In the genomic region with DNA sequence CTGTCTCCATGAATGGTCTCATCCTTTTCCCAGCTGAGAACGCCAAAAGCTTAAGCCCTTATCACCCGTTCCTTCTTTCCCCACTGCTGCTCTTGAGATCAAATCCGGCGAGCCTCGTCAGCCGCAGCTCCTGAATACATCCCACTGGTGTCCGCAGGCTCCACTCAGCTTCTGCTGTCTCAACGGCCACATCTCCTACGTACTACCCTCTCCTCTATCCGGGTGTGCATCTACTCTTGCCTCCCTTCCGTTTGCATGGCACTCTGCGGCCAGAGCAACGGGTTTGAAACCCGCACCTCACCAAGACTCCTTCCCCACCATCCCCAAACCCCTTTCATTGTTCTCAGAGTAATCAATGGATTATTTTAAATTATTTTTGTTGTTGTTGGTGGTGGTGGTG, we compare ENCODE assay signal across 16 mouse cellular contexts. TPM values are rescaled to one million over a fixed set of nuclear protein-coding genes. Genes with fewer than 3 reads are reported as not detected.
DNase-seq lines count a peak whose midpoint lies in the region; TF ChIP-seq lines count a peak whose summit lies in the region.
"Had no signal": no experiment of that assay in that cellular context is flagged by ENCODE, and none has a peak within 500 bp of the region (broad histone marks: within the 10 kb centered on the region; RNA-seq: fewer than 3 reads in every experiment).

No protein-coding gene starts in this region.

- WGBS in heart, embryonic 10.5 days = 57% methylated on average over 14 of the region's 14 CpGs
- WGBS in heart, adult 2 months = 64% methylated on average over 14 of the region's 14 CpGs

- H3K4me1 ChIP-seq in heart, embryonic 10.5 days = peaks cover 11% of the 10 kb centered on the region
- H3K4me1 ChIP-seq in heart, adult 2 months (ENCODE audit: control insufficient read depth, insufficient read depth, low read length) = no peaks in the 10 kb centered on the region

- intact Hi-C loops in heart, postnatal 36 days (cut with DNase I) = no loop called here
- intact Hi-C loops in heart, adult 2 months (cut with DNase I) = no loop called here

- H3K27me3 ChIP-seq in heart, embryonic 10.5 days (ENCODE audit: insufficient read depth, poor library complexity, severe bottlenecking) = peaks cover 26% of the 10 kb centered on the region
- no peaks in the 10 kb centered on the region for H3K27me3 ChIP-seq in heart, adult 2 months (ENCODE audit: control insufficient read depth, insufficient read depth, low read length)
- H3K27me3 ChIP-seq: CH12.LX had no signal

- no peak for TF ChIP-seq EP300 in heart, adult 2 months (IDR thresholded peaks at IDR 0.05; ENCODE audit: insufficient read depth, low read depth, low read length)

- no peak for TF ChIP-seq POLR2A in heart, adult 2 months (IDR thresholded peaks at IDR 0.05; ENCODE audit: insufficient read depth, low read depth, low read length)

- no peak for TF ChIP-seq CTCF in heart, adult 2 months (IDR thresholded peaks at IDR 0.05)

- DNase-seq in heart, adult 11 months = peak; percentile 31
- no peak for DNase-seq in heart, postnatal 36 days
- peak; percentile 69 for DNase-seq in heart, embryonic 10.5 days (ENCODE audit: low spot score)
- DNase-seq in heart, adult 2 months = no peak
- DNase-seq: adrenal gland, adult 2 months; adrenal gland, adult 8-10 months; adrenal gland, postnatal 10 days; adrenal gland, postnatal 14 days; adrenal gland, postnatal 25 days; adrenal gland, postnatal 36 days; B cell, adult 2 months; cerebellum, adult 11 months; cerebellum, adult 11-12 months; cerebellum, adult 18-20 months had no signal

- H3K27ac ChIP-seq in heart, embryonic 10.5 days = no peak overlapping the region
- H3K27ac ChIP-seq in heart, adult 2 months = no peak overlapping the region

- no peaks in the 10 kb centered on the region for H3K36me3 ChIP-seq in heart, embryonic 10.5 days
- no peaks in the 10 kb centered on the region for H3K36me3 ChIP-seq in heart, adult 2 months (ENCODE audit: control insufficient read depth, insufficient read depth, low read length)
- H3K36me3 ChIP-seq: G1E had no signal

- no peak overlapping the region for H3K4me3 ChIP-seq in heart, embryonic 10.5 days
- H3K4me3 ChIP-seq in heart, adult 2 months = no peak overlapping the region

- H3K9ac ChIP-seq in heart, adult 2 months (ENCODE audit: low read depth, low read length) = no peak overlapping the region

- no peaks in the 10 kb centered on the region for H3K9me3 ChIP-seq in heart, embryonic 10.5 days
- H3K9me3 ChIP-seq: G1E had no signal

- no peaks in the 10 kb centered on the region for H3K79me2 ChIP-seq in heart, adult 2 months (replicated peaks; ENCODE audit: control insufficient read depth, insufficient read depth, low read length)

RNA-seq across cellular contexts. Expression of gene Rnf220, which starts 58.8 kb away (rescaled TPM):
- total RNA-seq in heart, postnatal 36 days (2021) = 10 to 100 TPM; 33.7 to 36.0 TPM
- 56.5 and 76.1 TPM in 2 replicates for polyA plus RNA-seq in heart, embryonic 10.5 days (2016; fragmentation: Nextera tagmentation; extraction: Ambion mirVana)
- total RNA-seq in heart, adult 2 months (2021) = 10 to 100 TPM; 32.3 to 33.2 TPM
- 41.4 and 58.5 TPM in 2 replicates for polyA plus RNA-seq in heart, adult 2 months (2012; rRNA removed)

Comparison
In these comparisons a context has a peak if more than half of its experiments do, and no peak if none do; other contexts are left out.
1. DNase-seq: peak in heart, adult 11 months (single experiment) and heart, embryonic 10.5 days (single experiment); none in heart, postnatal 36 days (0 of 2) and heart, adult 2 months (0 of 2).